Mouse (Mus musculus) testis, postnatal 10 days (tissue): ENCODE measurements at regions not wholly inside any gene's neighbourhood (a gene's known extent, or its start where the extent isn't known, plus 50 kb on each side); places are given as distances from the start of the nearest gene placed in this dataset.

Experiments used
- DNase-seq: peaks from one replicate; pipeline ENCODE4 v3.0.0; 2021; ENCODE audit warnings: low spot score

DNA sequence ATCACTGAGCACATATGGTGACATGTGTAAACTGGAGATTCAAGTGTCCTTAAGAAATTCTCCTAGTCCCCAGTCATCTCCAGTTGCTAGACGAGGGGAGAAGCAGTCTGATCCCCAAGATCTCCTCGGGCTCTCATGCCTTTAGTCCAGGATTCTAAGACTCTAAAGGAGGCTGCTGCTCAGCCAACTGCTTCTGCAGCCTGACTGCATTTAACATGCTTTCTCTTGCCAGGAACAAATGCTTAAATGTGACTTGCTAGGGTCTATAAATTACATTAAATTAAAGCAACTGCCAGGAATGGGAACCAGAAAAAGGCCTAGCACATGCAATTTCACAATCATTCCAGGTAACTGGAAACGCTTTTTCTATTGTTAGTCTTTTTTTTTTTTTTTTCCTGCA, 599.8 kb upstream of the Gcfc2 start:
- no peak for DNase-seq

- DNase-seq, result no peak
Measured at GRCm38 (mm10) chr6:81363969-81364529, 559.4 kb upstream of the Gcfc2 start.

DNA sequence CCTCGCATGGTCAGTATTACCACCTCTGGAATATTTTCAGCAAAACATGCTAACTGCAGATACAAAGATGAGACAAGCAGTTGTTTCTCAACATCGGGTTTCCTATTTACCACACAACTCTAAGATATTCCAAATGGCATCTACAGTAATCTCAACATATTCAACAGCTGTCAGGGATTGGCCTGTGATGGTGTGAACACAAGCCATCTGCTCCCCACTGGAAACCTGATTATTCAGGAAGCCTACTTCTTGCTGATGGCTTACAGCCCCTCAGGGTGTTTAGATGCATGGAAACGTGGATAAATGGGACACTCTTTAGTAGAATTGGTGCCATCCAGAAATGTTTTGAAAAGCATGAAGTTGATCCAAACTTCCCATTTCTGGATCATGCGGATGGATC, 535.0 kb upstream of the Gcfc2 start:
- no peak for DNase-seq

DNA sequence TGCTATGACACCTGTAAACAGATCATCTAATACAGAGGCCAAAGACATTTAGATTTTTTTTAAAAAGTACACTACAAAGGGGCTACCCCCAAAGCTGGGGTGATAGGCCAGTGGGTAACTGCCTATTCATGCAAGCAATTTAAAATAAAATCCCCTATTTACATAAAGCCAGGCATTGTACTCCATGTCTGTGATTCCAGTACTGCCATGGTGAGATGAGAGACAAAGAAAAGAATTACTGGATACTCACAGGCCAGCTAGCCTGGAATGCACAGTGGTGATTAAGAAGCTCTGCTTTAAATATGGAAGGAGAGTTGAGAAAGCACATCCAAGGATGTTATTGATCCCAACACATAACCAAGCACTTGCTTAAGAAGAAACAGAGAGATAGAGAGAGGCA, 520.3 kb upstream of the Gcfc2 start:
- DNase-seq, result no peak

DNA sequence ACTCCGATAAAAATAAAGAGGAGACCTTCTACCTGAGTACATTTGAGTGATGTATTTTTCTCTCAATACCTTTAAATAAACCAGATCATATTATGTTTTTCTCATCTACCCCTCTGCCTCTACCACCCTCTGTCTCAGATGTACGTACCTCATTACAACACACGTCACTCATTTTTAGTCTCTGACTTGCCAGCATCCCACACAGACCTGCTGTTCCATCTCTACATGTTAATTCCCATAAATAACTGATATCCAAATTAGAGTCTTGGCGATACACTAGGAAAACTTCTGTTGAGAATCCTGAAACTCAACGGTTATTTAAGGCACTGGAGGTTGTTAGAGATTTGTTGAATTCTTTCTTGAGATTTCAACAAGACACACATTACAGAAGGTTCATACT, 509.9 kb upstream of the Gcfc2 start:
- DNase-seq, result no peak

DNA sequence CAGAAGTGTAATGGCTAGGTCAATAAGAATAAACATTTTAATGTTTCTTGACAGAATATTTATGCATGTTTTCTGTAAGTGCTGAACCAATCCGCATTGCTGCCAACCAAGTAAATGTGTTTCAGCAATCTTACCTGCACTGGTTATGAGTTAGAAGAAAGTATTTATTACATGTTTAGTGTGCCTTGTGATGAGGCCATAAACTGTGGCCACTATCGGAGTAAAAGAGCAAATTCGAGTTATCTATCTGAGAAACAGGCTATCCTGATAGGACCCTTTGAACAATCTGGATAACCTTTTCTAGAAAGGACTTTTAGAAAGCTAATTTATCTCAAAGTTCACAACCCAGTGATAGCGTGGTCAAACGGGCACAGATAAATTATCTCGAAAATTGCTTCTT, 488.7 kb upstream of the Gcfc2 start:
- DNase-seq, result no peak

DNA sequence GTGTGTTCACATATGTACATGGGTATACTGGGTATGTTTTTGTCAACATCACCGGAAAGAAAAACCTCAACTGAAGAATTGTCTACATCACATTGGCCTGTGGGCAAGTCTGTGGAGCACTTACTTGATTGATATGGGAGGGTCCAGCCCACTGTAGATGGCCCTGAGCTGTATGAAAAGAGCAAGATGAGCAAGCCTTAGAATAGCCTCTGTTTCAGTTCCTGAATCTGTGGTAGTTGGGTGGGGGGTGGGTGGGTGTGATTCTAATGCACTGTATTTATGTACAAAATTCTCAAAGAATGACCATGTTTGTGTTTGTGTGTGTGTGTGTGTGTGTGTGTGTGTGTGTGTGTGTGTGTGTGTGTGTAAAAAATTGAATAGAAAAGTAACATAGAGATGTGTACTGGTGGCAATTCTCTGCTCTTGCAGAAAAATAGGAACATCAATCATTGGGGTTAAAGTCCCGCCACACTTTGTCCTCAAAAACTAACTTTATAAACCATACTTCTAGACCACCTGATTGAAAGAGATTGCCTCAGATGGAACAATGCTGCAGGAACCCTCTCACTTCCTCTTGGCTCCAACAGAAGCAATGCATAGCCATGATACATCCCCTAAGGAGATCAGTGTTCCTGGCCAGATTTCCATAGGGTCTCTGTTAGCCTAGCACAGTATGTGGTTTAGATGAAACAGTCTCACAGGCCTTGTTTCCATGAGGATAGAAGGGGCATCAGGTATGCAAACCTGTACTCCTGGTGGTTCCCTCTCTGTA, 484.3 kb upstream of the Gcfc2 start:
- no peak for DNase-seq

- no peak for DNase-seq
Measured at GRCm38 (mm10) chr6:81441396-81441795, 482.1 kb upstream of the Gcfc2 start.

DNA sequence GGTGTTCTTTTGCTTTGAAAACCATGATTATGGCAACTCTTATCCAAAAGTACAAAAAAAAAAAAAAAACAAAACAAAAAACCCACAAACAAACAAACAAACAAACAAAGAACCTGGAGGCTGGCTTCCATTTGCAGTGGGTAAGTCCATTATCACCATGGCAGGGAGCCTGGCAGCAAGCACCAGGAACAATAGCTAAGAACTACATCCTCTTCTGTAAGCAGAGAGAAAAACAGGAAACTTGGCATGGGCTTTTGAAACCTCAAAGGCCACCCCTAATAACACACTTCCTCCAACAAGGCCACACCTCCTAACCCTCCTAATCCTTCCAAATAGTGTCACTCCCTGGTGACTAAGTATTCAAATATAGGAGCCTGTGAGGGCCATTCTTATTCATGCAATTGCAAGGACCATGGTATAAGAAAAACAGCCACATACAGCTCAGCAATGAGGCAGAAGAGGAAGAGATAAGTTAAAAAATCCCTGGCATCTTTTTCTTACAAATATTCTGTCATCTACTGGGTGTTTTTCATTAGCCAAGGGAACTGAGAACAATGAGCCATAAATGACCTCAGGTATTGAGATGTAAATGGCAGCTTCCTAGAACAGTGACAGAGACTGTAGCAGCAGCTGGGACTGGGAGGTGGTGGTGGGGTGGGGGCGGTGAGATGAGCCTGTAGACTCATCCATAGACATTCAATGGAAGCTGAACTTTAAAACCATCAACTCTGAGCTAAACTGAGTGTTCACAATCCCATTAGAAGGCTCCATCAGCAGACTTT, 477.3 kb upstream of the Gcfc2 start:
- DNase-seq, result no peak

GRCm38 (mm10) chr6:81447701-81448100, 475.8 kb upstream of the Gcfc2 start:
- DNase-seq, result no peak

GRCm38 (mm10) chr6:81448366-81448765, 475.1 kb upstream of the Gcfc2 start:
- DNase-seq, result no peak

GRCm38 (mm10) chr6:81461095-81461494, 462.4 kb upstream of the Gcfc2 start:
- DNase-seq, result no peak

- no peak for DNase-seq
Measured at GRCm38 (mm10) chr6:81464442-81464841, 459.0 kb upstream of the Gcfc2 start.

GRCm38 (mm10) chr6:81466536-81466935, 456.9 kb upstream of the Gcfc2 start:
- no peak for DNase-seq

- DNase-seq, result no peak
Measured at GRCm38 (mm10) chr6:81471340-81471955, 452.0 kb upstream of the Gcfc2 start.

DNA sequence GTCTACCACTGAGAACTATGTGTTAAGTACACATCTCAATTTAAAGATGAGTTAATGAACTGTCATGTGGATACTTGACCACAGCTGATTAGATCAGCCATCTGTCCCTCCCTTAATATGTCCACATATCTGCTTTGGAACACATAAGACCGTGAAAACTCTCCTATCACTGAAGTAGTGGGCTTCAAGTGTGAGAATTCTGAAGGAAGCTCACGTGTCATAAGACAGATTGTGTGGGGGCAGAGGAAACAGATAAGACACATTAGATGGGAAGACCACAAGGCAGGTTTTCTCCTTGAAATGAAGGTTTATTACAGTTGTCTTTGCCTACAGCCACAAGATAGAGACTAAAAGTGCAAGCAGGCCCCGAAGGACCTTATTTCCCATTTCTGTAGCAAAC, 451.0 kb upstream of the Gcfc2 start:
- DNase-seq, result no peak

DNA sequence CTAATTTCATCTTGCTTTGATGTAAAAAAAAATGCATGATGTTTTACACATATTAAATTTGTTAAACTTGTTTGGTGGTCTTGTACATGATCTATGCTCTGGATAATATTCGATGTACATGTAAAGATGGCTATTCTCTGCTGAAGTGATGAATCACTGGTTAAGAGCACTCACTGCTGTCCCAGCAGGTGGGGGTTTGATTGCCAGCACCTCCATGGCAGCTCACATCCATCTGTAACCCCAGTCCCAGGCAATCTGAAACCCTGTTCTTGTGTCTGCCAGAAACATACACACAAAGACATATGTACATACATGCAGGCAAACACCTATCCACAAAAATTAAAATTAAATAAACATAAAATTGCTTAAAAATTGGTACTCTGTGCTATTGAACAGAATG, 448.7 kb upstream of the Gcfc2 start:
- DNase-seq, result no peak

DNA sequence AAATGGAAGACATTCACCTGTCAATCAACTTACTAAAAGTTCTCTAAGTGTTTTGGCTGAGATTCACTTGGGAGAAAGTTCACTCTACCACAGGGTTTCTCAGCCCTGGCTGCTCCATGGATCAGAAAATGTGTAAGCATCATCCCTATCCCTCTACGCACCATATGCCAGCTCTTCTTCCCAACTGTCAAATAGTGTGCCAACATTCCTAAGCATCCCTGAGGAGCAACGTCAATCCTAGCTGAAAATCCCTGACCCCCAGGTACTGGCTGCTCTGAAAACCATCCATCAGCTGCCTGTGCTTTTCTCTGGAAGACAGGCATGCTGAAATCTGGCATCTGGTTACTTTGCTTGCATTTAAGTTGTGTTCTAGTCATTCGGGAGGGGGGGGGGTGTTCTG, 436.5 kb upstream of the Gcfc2 start:
- DNase-seq, result no peak

DNA sequence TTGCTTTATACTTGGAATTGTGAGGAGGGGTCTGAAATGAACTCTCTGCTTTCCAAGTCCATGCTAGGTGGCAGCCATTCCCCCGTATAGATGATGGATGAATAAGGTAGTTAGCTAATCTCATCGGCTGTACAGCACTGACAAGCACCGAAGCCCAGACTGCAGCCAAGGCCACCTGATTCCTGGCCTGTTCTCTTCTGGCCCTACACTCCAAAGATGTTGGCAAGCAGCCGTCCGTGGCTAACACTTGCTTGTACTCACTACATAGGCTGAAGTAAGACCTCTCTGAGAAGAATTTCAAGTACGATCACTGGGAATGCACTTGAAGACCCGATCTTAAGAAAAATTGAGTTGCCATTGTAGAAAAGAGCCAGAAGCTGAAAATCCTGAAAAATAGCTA, 427.2 kb upstream of the Gcfc2 start:
- no peak for DNase-seq

GRCm38 (mm10) chr6:81517185-81517584, 406.3 kb upstream of the Gcfc2 start:
- DNase-seq, result no peak

- DNase-seq, result no peak
Measured at GRCm38 (mm10) chr6:81562260-81562659, 361.2 kb upstream of the Gcfc2 start.

DNA sequence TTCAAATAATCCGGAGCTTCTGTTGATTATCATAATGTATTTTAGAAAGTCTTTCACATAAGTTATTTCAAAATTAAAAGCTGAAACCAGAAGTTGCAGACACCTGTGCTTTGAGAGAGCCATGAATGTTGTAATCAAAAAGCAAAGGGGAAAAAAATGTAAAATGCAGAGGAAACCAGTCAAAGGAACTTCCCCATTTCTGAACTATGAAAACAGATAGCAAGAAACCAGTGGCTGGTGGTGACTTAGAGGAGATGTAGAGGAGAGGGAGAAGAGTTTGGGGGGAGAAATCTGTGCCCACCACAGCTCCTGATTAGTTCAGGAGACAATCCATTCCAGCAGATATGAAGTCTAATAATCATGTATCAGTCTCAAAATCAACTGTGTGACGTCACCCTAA, 360.3 kb upstream of the Gcfc2 start:
- no peak for DNase-seq

GRCm38 (mm10) chr6:81564295-81564694, 359.2 kb upstream of the Gcfc2 start:
- no peak for DNase-seq
